Mouse (Mus musculus): Measurements from ENCODE around the gene Il10. TPM values are rescaled to one million over a fixed set of nuclear protein-coding genes. Genes with fewer than 3 reads are reported as not detected.

Il10 gene
- polyA plus RNA-seq, 1 experiment from 2014 or later: not detected

DNA sequence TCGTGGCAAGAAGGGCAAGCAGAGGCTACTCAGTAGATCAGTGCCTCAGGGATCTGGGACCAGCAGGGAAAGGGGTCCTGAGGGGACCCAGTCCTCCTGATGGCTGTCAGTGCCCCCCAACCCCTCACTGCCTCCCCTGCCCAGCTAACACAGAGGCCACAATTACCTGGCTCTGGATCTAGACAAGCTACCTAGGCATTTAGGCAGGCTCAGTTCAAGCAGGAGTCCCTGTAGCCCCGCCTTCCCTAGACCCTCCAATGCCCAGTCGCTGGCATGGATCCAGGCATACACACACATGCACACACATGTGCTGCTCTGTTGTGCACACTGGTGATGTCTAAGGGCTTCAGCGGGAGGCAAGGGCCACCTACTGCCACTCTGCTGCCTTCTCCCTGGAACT lies 34.6 kb downstream of the Il10 start:
- no peak for ATAC-seq (ENCODE audit: low FRiP score, low TSS enrichment)
- 90% methylated on average over 4 of the region's 4 CpGs for WGBS
- Histone ChIP-seq H3K9ac (replicated peaks; ENCODE audit: low read length) (no peak overlapping the region), H3K4me1 (ENCODE audit: insufficient read depth, low read length) (peaks cover 8% of the 10 kb centered on the region), H3K4me2 (replicated peaks; ENCODE audit: low read depth, low read length) (no peak overlapping the region), H3K4me3 (ENCODE audit: low read length) (no peak overlapping the region), H3K36me3 (ENCODE audit: insufficient read depth, low read length) (peaks cover 35% of the 10 kb centered on the region), H3K27ac (ENCODE audit: low read length) (no peak overlapping the region), H3K27me3 (ENCODE audit: insufficient read depth, low read length) (no peaks in the 10 kb centered on the region), H3K9me3 (ENCODE audit: low read length) (no peaks in the 10 kb centered on the region)

DNA sequence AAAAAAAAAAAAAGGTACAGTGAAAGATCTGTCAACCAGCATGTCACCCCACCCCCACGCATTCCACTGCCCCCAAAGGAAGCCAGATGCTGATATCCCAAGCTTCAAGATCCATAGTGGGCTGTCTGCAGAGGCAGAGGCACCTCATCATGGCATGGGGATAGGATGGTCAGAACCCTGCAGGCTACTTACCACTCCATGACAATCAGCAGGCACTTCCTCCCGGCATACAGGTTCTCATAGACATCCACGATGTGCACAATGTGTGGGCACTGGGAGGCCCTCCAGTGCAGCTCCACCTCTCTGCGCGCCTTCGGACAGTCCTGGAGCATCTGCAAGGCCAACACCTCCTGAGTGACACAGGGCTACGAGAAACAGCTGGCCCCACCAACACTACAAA lies 38.8 kb downstream of the Il10 start:
- no peak for ATAC-seq (ENCODE audit: low FRiP score, low TSS enrichment)
- no peak overlapping the region for H3K4me2 ChIP-seq (replicated peaks; ENCODE audit: low read depth, low read length)
- 66% methylated on average over 7 of the region's 7 CpGs for WGBS
- H3K27me3 ChIP-seq (ENCODE audit: insufficient read depth, low read length): no peaks in the 10 kb centered on the region
- no peak overlapping the region for H3K4me3 ChIP-seq (ENCODE audit: low read length)
- no peak overlapping the region for H3K27ac ChIP-seq (ENCODE audit: low read length)
- peaks cover 35% of the 10 kb centered on the region for H3K36me3 ChIP-seq (ENCODE audit: insufficient read depth, low read length)
- H3K9me3 ChIP-seq (ENCODE audit: low read length): no peaks in the 10 kb centered on the region
- H3K9ac ChIP-seq (replicated peaks; ENCODE audit: low read length): no peak overlapping the region
- H3K4me1 ChIP-seq (ENCODE audit: insufficient read depth, low read length): peaks cover 41% of the 10 kb centered on the region

DNA sequence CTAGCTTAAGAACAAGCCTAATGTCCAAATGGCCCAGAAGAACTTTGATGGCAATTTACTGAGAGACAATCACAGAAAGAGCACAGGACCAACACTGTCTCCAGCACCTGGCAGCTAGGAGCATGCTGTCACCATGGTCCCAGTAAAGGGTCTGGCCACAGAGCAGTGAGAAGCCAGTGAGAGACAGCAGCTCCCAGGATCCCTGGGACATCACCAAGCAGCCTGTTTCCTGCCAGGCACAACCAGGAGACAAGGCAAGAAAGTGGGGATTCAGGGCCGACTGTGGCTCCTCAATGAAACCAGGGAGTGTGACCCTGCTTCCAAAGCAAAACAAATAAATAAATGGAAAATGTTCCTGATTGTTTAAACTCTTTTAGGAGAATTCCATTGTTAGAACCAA lies 39.8 kb downstream of the Il10 start:
- Histone ChIP-seq H3K9ac (replicated peaks; ENCODE audit: low read length) (no peak overlapping the region), H3K4me2 (replicated peaks; ENCODE audit: low read depth, low read length) (no peak overlapping the region), H3K4me1 (ENCODE audit: insufficient read depth, low read length) (peaks cover 47% of the 10 kb centered on the region), H3K27ac (ENCODE audit: low read length) (no peak overlapping the region), H3K9me3 (ENCODE audit: low read length) (no peaks in the 10 kb centered on the region), H3K36me3 (ENCODE audit: insufficient read depth, low read length) (peaks cover 29% of the 10 kb centered on the region), H3K27me3 (ENCODE audit: insufficient read depth, low read length) (no peaks in the 10 kb centered on the region), H3K4me3 (ENCODE audit: low read length) (no peak overlapping the region)
- ATAC-seq (ENCODE audit: low FRiP score, low TSS enrichment): no peak
- WGBS: 52% methylated on average over 1 of the region's 1 CpGs

DNA sequence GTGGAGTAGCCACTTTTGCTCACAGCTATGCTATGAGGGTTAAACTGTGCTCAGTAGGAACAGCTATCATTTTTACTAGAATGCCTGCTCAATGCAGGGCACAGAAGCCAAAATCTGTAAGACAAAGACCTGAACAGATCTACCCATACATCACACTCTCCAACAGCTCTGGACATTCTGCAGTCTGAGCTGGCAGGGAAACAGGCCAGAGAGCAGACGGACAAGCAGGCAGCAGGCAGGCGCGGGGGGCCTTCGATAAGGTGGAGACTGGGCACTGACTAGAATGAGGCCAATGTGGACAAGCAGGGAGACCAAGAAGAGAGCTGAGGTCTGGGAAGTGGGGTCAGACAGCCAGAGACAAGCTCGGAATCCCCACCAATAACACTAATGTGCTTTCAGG lies 40.2 kb downstream of the Il10 start:
- no peak for ATAC-seq (ENCODE audit: low FRiP score, low TSS enrichment)
- no peak overlapping the region for H3K27ac ChIP-seq (ENCODE audit: low read length)
- no peak overlapping the region for H3K4me3 ChIP-seq (ENCODE audit: low read length)
- H3K36me3 ChIP-seq (ENCODE audit: insufficient read depth, low read length): peaks cover 24% of the 10 kb centered on the region
- H3K27me3 ChIP-seq (ENCODE audit: insufficient read depth, low read length): no peaks in the 10 kb centered on the region
- no peak overlapping the region for H3K4me2 ChIP-seq (replicated peaks; ENCODE audit: low read depth, low read length)
- no peaks in the 10 kb centered on the region for H3K9me3 ChIP-seq (ENCODE audit: low read length)
- 91% methylated on average over 5 of the region's 5 CpGs for WGBS
- peaks cover 47% of the 10 kb centered on the region for H3K4me1 ChIP-seq (ENCODE audit: insufficient read depth, low read length)
- no peak overlapping the region for H3K9ac ChIP-seq (replicated peaks; ENCODE audit: low read length)

DNA sequence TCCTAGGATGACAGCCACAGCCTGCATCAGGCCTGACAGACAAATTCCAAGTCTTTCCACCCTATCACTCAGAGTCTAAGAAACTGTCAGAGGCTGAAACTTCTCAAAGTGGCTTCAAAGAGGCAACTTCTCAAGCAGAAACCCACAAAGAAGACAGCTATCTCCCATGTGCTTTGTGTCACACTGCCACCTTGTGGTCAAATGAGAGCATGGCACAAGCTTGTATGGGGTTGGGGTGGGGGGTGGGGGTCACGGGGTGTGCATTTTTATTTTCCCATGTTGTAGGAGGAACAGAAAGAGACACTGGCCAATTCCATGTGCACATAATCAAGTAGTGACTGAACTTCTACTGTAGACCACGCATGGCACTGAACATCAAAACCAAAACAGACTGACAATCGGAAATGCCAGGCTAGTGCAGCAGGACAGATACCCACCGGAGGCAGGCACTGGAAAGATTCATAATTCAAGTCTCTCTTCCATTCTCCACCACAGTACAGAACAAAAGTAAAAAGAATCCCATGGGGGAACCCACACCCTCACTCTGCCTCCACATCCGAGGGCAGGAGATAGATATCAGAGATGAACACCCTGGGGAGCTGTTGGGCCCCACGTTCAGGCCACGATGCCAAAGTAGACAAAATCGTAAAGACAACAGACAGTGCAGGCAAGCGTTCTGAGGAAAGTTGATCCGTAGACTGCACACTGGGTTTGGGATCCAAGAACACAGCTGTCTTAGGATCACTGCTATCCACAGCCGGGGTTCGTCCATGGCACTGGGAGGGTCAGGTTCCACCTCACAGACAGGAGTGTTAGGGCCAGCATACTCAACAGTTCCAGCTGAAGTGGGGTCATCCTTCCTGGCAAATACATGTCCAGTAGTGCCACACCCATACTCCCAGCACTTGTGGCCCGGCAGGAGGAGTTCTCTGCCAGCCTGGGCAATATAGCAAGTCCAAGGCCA lies 40.9 kb downstream of the Il10 start:
- H3K4me3 ChIP-seq (ENCODE audit: low read length): no peak overlapping the region
- ATAC-seq (ENCODE audit: low FRiP score, low TSS enrichment): peak; percentile 32; the same call in 1 of the 2 replicates
- no peak overlapping the region for H3K9ac ChIP-seq (replicated peaks; ENCODE audit: low read length)
- H3K4me1 ChIP-seq (ENCODE audit: insufficient read depth, low read length): peaks cover 47% of the 10 kb centered on the region
- H3K4me2 ChIP-seq (replicated peaks; ENCODE audit: low read depth, low read length): no peak overlapping the region
- H3K9me3 ChIP-seq (ENCODE audit: low read length): no peaks in the 10 kb centered on the region
- H3K27me3 ChIP-seq (ENCODE audit: insufficient read depth, low read length): no peaks in the 10 kb centered on the region
- 41% methylated on average over 13 of the region's 13 CpGs for WGBS
- H3K27ac ChIP-seq (ENCODE audit: low read length): no peak overlapping the region
- H3K36me3 ChIP-seq (ENCODE audit: insufficient read depth, low read length): peaks cover 17% of the 10 kb centered on the region

DNA sequence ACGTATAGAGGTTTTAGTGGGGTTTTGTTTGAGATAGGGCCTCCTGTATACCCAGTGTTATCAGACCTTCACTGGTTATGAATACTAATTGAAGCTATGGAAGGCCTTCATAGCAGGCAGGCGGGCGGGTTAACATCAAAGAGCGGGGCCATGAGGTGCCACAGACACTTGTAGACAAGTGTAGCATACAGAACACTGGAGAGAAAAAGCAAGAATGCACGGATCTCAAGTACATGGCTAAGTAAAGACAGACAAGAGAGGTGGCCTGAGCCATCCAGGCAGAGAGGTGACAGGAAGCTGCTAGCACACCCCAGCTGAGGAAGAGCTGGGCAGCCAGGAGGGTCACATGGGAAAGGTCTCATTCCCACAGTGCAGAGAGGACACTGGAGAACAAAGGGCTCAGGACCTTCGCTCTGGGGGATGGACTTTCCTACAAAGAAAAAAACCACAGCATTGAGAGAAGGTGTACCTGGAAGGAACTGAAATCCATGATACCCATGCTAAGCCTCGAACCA lies 42.2 kb downstream of the Il10 start:
- no peak overlapping the region for H3K27ac ChIP-seq (ENCODE audit: low read length)
- H3K27me3 ChIP-seq (ENCODE audit: insufficient read depth, low read length): no peaks in the 10 kb centered on the region
- 81% methylated on average over 7 of the region's 7 CpGs for WGBS
- no peak for ATAC-seq (ENCODE audit: low FRiP score, low TSS enrichment)
- H3K9me3 ChIP-seq (ENCODE audit: low read length): no peaks in the 10 kb centered on the region
- peaks cover 11% of the 10 kb centered on the region; the same call in 1 of the 2 replicates for H3K36me3 ChIP-seq (ENCODE audit: insufficient read depth, low read length)
- H3K4me1 ChIP-seq (ENCODE audit: insufficient read depth, low read length): peaks cover 47% of the 10 kb centered on the region
- H3K9ac ChIP-seq (replicated peaks; ENCODE audit: low read length): no peak overlapping the region
- H3K4me3 ChIP-seq (ENCODE audit: low read length): no peak overlapping the region
- no peak overlapping the region for H3K4me2 ChIP-seq (replicated peaks; ENCODE audit: low read depth, low read length)

DNA sequence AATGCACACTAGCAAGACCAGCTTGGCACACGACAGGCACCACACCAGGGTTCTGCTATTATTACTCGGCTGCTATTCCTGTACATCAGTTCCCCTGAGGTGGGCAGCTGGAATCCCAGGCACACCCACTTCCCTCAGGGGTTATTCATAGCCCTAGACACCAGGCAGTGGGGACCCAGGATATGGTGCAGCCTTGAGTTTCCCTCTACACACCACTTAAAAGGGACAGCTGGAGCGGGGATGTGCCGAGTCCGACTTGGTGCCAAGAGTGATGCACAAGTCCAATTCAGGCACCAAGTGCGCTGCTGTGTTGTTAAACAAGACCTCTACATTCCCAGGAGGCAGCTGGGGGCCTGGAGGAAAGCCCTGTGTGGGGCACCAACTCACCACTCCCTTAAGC lies 43.2 kb downstream of the Il10 start:
- 78% methylated on average over 6 of the region's 6 CpGs for WGBS
- ATAC-seq (ENCODE audit: low FRiP score, low TSS enrichment): no peak
- peaks cover 47% of the 10 kb centered on the region for H3K4me1 ChIP-seq (ENCODE audit: insufficient read depth, low read length)

DNA sequence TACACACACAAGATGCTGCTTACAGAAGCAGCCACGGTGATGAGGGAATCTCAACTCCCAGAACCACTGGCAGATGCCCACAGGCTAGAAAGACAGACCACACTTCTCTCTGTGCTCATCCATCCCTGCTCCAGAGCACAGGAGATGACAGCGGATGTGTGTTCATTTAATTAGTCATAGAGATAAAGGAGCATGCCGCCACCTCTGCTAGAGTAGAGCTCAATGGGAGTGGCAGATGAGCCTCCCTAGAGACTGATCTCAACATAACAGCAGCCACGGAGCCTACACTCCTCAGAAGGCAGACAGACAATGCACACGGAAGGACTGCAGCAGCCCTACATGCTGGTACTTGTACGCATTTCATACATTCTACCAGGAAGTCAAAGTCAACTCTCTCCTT lies 44.6 kb downstream of the Il10 start:
- no peak overlapping the region for H3K9ac ChIP-seq (replicated peaks; ENCODE audit: low read length)
- peaks cover 41% of the 10 kb centered on the region for H3K4me1 ChIP-seq (ENCODE audit: insufficient read depth, low read length)
- no peak overlapping the region for H3K4me2 ChIP-seq (replicated peaks; ENCODE audit: low read depth, low read length)
- H3K27ac ChIP-seq (ENCODE audit: low read length): no peak overlapping the region
- H3K9me3 ChIP-seq (ENCODE audit: low read length): no peaks in the 10 kb centered on the region
- no peaks in the 10 kb centered on the region for H3K27me3 ChIP-seq (ENCODE audit: insufficient read depth, low read length)
- H3K4me3 ChIP-seq (ENCODE audit: low read length): no peak overlapping the region
- H3K36me3 ChIP-seq (ENCODE audit: insufficient read depth, low read length): no peaks in the 10 kb centered on the region
- WGBS: 67% methylated on average over 6 of the region's 6 CpGs
- ATAC-seq (ENCODE audit: low FRiP score, low TSS enrichment): no peak

More for the DNA sequence above, 43.2 kb downstream of the Il10 start:
- H3K9ac ChIP-seq (replicated peaks; ENCODE audit: low read length): no peak overlapping the region
- H3K36me3 ChIP-seq (ENCODE audit: insufficient read depth, low read length): peaks cover under 1% of the 10 kb centered on the region; the same call in 1 of the 2 replicates
- no peaks in the 10 kb centered on the region for H3K9me3 ChIP-seq (ENCODE audit: low read length)
- H3K4me2 ChIP-seq (replicated peaks; ENCODE audit: low read depth, low read length): no peak overlapping the region
- no peaks in the 10 kb centered on the region for H3K27me3 ChIP-seq (ENCODE audit: insufficient read depth, low read length)
- H3K27ac ChIP-seq (ENCODE audit: low read length): no peak overlapping the region
- no peak overlapping the region for H3K4me3 ChIP-seq (ENCODE audit: low read length)

DNA sequence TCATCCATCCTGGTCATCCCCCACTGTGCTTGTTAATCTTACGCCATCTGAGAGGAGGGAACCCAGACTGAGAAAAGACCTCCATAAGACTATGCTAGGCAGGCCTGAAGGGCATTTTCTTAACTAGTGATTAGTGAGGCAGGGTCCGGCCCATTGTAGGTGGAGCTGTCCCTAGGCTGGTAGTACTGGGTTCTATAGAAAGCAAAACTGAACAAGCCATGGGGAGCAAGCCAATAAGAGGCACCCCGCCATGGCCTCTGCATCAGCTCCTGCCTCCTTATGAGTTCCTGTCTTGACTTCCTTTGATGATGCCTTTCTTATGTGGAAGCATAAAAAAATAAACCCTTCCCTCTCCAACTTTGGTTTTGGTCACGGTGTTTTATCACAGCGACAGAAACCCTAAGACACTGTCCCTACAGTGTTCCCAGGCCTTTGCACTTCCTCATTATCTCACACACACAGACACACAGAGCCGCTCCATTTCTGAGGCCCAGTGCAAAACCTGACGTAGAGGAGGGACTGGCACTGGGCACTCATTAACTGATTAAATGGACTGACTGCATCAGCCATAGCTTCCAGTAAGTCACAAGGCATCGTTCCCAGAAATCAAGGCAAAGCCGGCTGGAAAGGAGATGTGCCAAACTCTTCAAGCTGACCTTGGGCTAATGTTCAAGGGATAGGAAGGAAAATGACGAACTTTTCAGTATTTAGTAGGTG lies 48.5 kb downstream of the Il10 start:
- ATAC-seq (ENCODE audit: low FRiP score, low TSS enrichment): no peak

More for the DNA sequence above, 48.5 kb downstream of the Il10 start:
- WGBS: 85% methylated on average over 10 of the region's 10 CpGs
- Histone ChIP-seq H3K4me1 (ENCODE audit: insufficient read depth, low read length) (peaks cover 16% of the 10 kb centered on the region), H3K27ac (ENCODE audit: low read length) (no peak overlapping the region), H3K4me3 (ENCODE audit: low read length) (no peak overlapping the region), H3K4me2 (replicated peaks; ENCODE audit: low read depth, low read length) (no peak overlapping the region), H3K9ac (replicated peaks; ENCODE audit: low read length) (no peak overlapping the region), H3K9me3 (ENCODE audit: low read length) (no peaks in the 10 kb centered on the region), H3K27me3 (ENCODE audit: insufficient read depth, low read length) (no peaks in the 10 kb centered on the region), H3K36me3 (ENCODE audit: insufficient read depth, low read length) (no peaks in the 10 kb centered on the region; the same call in 1 of the 2 replicates)

All from kidney, embryonic 16.5 days (tissue).